Mouse (Mus musculus) c-Kit-negative CD71-positive TER-119-positive erythroid progenitor cells, embryonic 14.5 days (primary cell): ENCODE measurements around the gene Pgs1.

Experiments used
- DNase-seq: peaks from one replicate; pipeline ENCODE4 v3.0.0-alpha.2; 2013; ENCODE audit warnings: low read depth, low spot score

Gene Pgs1

GRCm38 (mm10) chr11:117976081-117976582, 10.0 kb upstream of the Pgs1 start:
- DNase-seq: no peak

GRCm38 (mm10) chr11:117977694-117978360, 8.3 kb upstream of the Pgs1 start:
- no peak for DNase-seq

GRCm38 (mm10) chr11:117979388-117979787, 6.7 kb upstream of the Pgs1 start:
- no peak for DNase-seq

- no peak for DNase-seq
These were observed 3.7 kb upstream of the Pgs1 start for GRCm38 (mm10) chr11:117982426-117982825.

GRCm38 (mm10) chr11:117983770-117984169, 2.3 kb upstream of the Pgs1 start:
- DNase-seq: no peak

- DNase-seq: no peak
These were observed 950 bp downstream of the Pgs1 start for GRCm38 (mm10) chr11:117987032-117987451.

- DNase-seq: no peak
These were observed 1.9 kb downstream of the Pgs1 start for GRCm38 (mm10) chr11:117987968-117988367.

GRCm38 (mm10) chr11:117989241-117989640, 3.1 kb downstream of the Pgs1 start:
- DNase-seq: no peak

- no peak for DNase-seq
These were observed 3.8 kb downstream of the Pgs1 start for GRCm38 (mm10) chr11:117989926-117990325.

- DNase-seq: no peak
These were observed 5.7 kb downstream of the Pgs1 start for GRCm38 (mm10) chr11:117991502-117992470.

- DNase-seq: no peak
These were observed 7.4 kb downstream of the Pgs1 start for GRCm38 (mm10) chr11:117993190-117994175.

- no peak for DNase-seq
These were observed 8.4 kb downstream of the Pgs1 start for GRCm38 (mm10) chr11:117994250-117995057.

GRCm38 (mm10) chr11:117995255-117995654, 9.2 kb downstream of the Pgs1 start:
- DNase-seq: no peak

- no peak for DNase-seq
These were observed 9.6 kb downstream of the Pgs1 start for GRCm38 (mm10) chr11:117995661-117996060.

GRCm38 (mm10) chr11:117996066-117996465, 10.0 kb downstream of the Pgs1 start:
- no peak for DNase-seq

- no peak for DNase-seq
These were observed 11.0 kb downstream of the Pgs1 start for GRCm38 (mm10) chr11:117997085-117997484.

- DNase-seq: no peak
These were observed 12.3 kb downstream of the Pgs1 start for GRCm38 (mm10) chr11:117998356-117998755.

- no peak for DNase-seq
These were observed 13.3 kb downstream of the Pgs1 start for GRCm38 (mm10) chr11:117999260-117999934.

- DNase-seq: no peak
These were observed 14.0 kb downstream of the Pgs1 start for GRCm38 (mm10) chr11:118000083-118000482.
